Mouse (Mus musculus) liver, postnatal 0 days (tissue): ENCODE results near the gene Kcnmb4. TPM values are rescaled to one million over a fixed set of nuclear protein-coding genes. Genes with fewer than 3 reads are reported as not detected.

Experiments used
- ATAC-seq: fragments of 200-750 bp; cut with Nextera tagmentation; 2 replicates; pipeline ENCODE4 v1.8.0; 2017; ENCODE audit warnings: mild to moderate bottlenecking, moderate library complexity
- DNase-seq: peaks from one replicate; pipeline ENCODE4 v3.0.0-alpha.2; 2016
- H3K27ac ChIP-seq: fragments of 300-500 bp; sonication (generic); 2 replicates; pipeline ENCODE4 v1.5.1; 2014; ENCODE audit warnings: antibody characterized with exemption, moderate library complexity, mild to moderate bottlenecking, low read depth
- H3K27me3 ChIP-seq: fragments of 300-500 bp; sonication (generic); 2 replicates; pipeline ENCODE4 v1.6.1; 2014; ENCODE audit warnings: low read length, control low read depth, mixed read lengths; ENCODE audit not compliant: insufficient read depth
- H3K36me3 ChIP-seq: fragments of 300-500 bp; sonication (generic); replicated peaks from 2 replicates; pipeline ENCODE4 v1.6.1; 2014; ENCODE audit warnings: mild to moderate bottlenecking, control low read depth, low read length, moderate library complexity, mixed read lengths; ENCODE audit not compliant: insufficient read depth
- H3K4me1 ChIP-seq: fragments of 300-500 bp; sonication (generic); 2 replicates; pipeline ENCODE4 v1.6.1; 2014; ENCODE audit warnings: antibody characterized with exemption, mild to moderate bottlenecking, control low read depth; ENCODE audit not compliant: insufficient read depth
- H3K4me2 ChIP-seq: fragments of 300-500 bp; sonication (generic); 2 replicates; pipeline ENCODE4 v1.6.1; 2014; ENCODE audit warnings: low read depth, mild to moderate bottlenecking, low read length, moderate library complexity, mixed read lengths
- H3K4me3 ChIP-seq: fragments of 300-500 bp; sonication (generic); 2 replicates; pipeline ENCODE4 v1.5.1; 2014; ENCODE audit warnings: low read depth, low read length
- H3K9ac ChIP-seq: fragments of 300-500 bp; sonication (generic); replicated peaks from 2 replicates; pipeline ENCODE4 v1.6.1; 2014; ENCODE audit warnings: mild to moderate bottlenecking, moderate library complexity
- H3K9me3 ChIP-seq: fragments of 300-500 bp; sonication (generic); 2 replicates; pipeline ENCODE4 v1.6.1; 2016; ENCODE audit warnings: mild to moderate bottlenecking, control low read depth, low read length, mixed read lengths
- CTCF ChIP-seq: sonication (generic); IDR thresholded peaks from 2 replicates; pipeline ENCODE4 v1.5.1; 2016; ENCODE audit warnings: antibody characterized with exemption, low read depth
- EP300 ChIP-seq: IDR thresholded peaks from 2 replicates; pipeline ENCODE4 v1.6.1; 2016; ENCODE audit warnings: antibody characterized with exemption, low read depth, mild to moderate bottlenecking
- WGBS: fragments of 180-500 bp; shearing (Covaris S2); extraction: QIAGEN DNeasy Blood & Tissue Kit; methylation state at CpG from one replicate; pipeline ENCODE4 v1.1.7; 2014; ENCODE audit not compliant: insufficient replicate concordance; 5-methylcytosine and 5-hydroxymethylcytosine counted together
- polyA plus RNA-seq: library from polyadenylated mRNA; unstranded; fragments of >200 nt; fragmentation: Nextera tagmentation; extraction: Ambion mirVana; gene quantifications from 2 replicates; pipeline ENCODE4 v1.2.1, GENCODE M21; 2015

Gene Kcnmb4
- polyA plus RNA-seq, 1 experiment from 2014 or later, result not detected

GRCm38 (mm10) chr10:116393790-116394475 is 79.7 kb downstream of the Kcnmb4 start:
- TF ChIP-seq EP300, result no peak
- Histone ChIP-seq H3K4me1 (no peaks in the 10 kb centered on the region), H3K36me3 (no peaks in the 10 kb centered on the region), H3K27me3 (no peaks in the 10 kb centered on the region), H3K9ac (no peak overlapping the region), H3K9me3 (no peaks in the 10 kb centered on the region), H3K4me3 (no peak overlapping the region), H3K4me2 (no peak overlapping the region), H3K27ac (no peak overlapping the region)
- DNase-seq (no peak), ATAC-seq (no peak)
- 68% methylated on average over 9 of the region's 9 CpGs for WGBS

- no peak for ATAC-seq
- 74% methylated on average over 6 of the region's 6 CpGs for WGBS
- no peak overlapping the region for H3K4me2 ChIP-seq
Measured at GRCm38 (mm10) chr10:116388840-116389239, 84.8 kb downstream of the Kcnmb4 start.

GRCm38 (mm10) chr10:116386391-116386885 is 87.2 kb downstream of the Kcnmb4 start:
- H3K4me1 ChIP-seq, result no peaks in the 10 kb centered on the region
- no peak overlapping the region for H3K4me2 ChIP-seq
- H3K4me3 ChIP-seq, result no peak overlapping the region
- H3K9me3 ChIP-seq, result no peaks in the 10 kb centered on the region
- no peak for DNase-seq
- H3K36me3 ChIP-seq, result no peaks in the 10 kb centered on the region
- ATAC-seq, result no peak
- H3K27me3 ChIP-seq, result no peaks in the 10 kb centered on the region
- no peak overlapping the region for H3K9ac ChIP-seq
- no peak overlapping the region for H3K27ac ChIP-seq
- TF ChIP-seq CTCF, result no peak
- no peak for TF ChIP-seq EP300
- WGBS, result 51% methylated on average over 7 of the region's 7 CpGs

More at GRCm38 (mm10) chr10:116388840-116389239, 84.8 kb downstream of the Kcnmb4 start:
- H3K9ac ChIP-seq, result no peak overlapping the region
- H3K27ac ChIP-seq, result no peak overlapping the region
- no peaks in the 10 kb centered on the region for H3K9me3 ChIP-seq
- H3K4me1 ChIP-seq, result no peaks in the 10 kb centered on the region
- no peak for DNase-seq
- no peaks in the 10 kb centered on the region for H3K27me3 ChIP-seq
- TF ChIP-seq EP300, result no peak
- no peak for TF ChIP-seq CTCF
- no peaks in the 10 kb centered on the region for H3K36me3 ChIP-seq
- H3K4me3 ChIP-seq, result no peak overlapping the region

- Histone ChIP-seq H3K4me3 (no peak overlapping the region), H3K36me3 (no peaks in the 10 kb centered on the region), H3K4me1 (no peaks in the 10 kb centered on the region), H3K9me3 (no peaks in the 10 kb centered on the region), H3K9ac (no peak overlapping the region), H3K27ac (no peak overlapping the region), H3K27me3 (no peaks in the 10 kb centered on the region), H3K4me2 (no peak overlapping the region)
- no peak for TF ChIP-seq EP300
- no peak for TF ChIP-seq CTCF
- DNase-seq (no peak), ATAC-seq (no peak)
- 70% methylated on average over 4 of the region's 4 CpGs for WGBS
Measured at GRCm38 (mm10) chr10:116384401-116384800, 89.3 kb downstream of the Kcnmb4 start.

GRCm38 (mm10) chr10:116382826-116383685 is 90.6 kb downstream of the Kcnmb4 start:
- Histone ChIP-seq H3K4me3 (no peak overlapping the region), H3K27me3 (no peaks in the 10 kb centered on the region), H3K27ac (no peak overlapping the region), H3K9me3 (no peaks in the 10 kb centered on the region), H3K4me1 (no peaks in the 10 kb centered on the region), H3K36me3 (no peaks in the 10 kb centered on the region), H3K9ac (no peak overlapping the region), H3K4me2 (no peak overlapping the region)
- ATAC-seq, result no peak
- no peak for DNase-seq
- TF ChIP-seq CTCF, result no peak
- TF ChIP-seq EP300, result no peak
- WGBS, result 80% methylated on average over 13 of the region's 13 CpGs

- no peak overlapping the region for H3K27ac ChIP-seq
- no peak for TF ChIP-seq CTCF
- TF ChIP-seq EP300, result no peak
- no peaks in the 10 kb centered on the region for H3K4me1 ChIP-seq
- no peaks in the 10 kb centered on the region for H3K27me3 ChIP-seq
- H3K4me3 ChIP-seq, result no peak overlapping the region
- no peak overlapping the region for H3K9ac ChIP-seq
- DNase-seq (no peak), ATAC-seq (no peak)
- 74% methylated on average over 4 of the region's 4 CpGs for WGBS
- H3K9me3 ChIP-seq, result no peaks in the 10 kb centered on the region
- no peak overlapping the region for H3K4me2 ChIP-seq
- no peaks in the 10 kb centered on the region for H3K36me3 ChIP-seq
Measured at GRCm38 (mm10) chr10:116376853-116377252, 96.8 kb downstream of the Kcnmb4 start.
